Mouse (Mus musculus) CH12.LX (cell line): ENCODE data around the gene Gpr55. TPM values are rescaled to one million over a fixed set of nuclear protein-coding genes. Genes with fewer than 3 reads are reported as not detected.

Experiments used
- DNase-seq: peaks from one replicate; pipeline ENCODE4 v3.0.0-alpha.2; 2013; ENCODE audit errors: extremely low read depth
- H3K27ac ChIP-seq: 2 replicates; pipeline ENCODE4 v1.5.1; 2012; ENCODE audit warnings: low read depth, mild to moderate bottlenecking, control low read depth, moderate library complexity; ENCODE audit not compliant: insufficient read depth
- H3K27me3 ChIP-seq: replicated peaks from 2 replicates; pipeline ENCODE3; 2012; ENCODE audit warnings: inconsistent platforms
- H3K36me3 ChIP-seq, 2 experiments: replicated peaks in 1 of 2; 2 replicates each; pipeline versions ENCODE3 to v1.6.1; 2012; ENCODE audit warnings: inconsistent platforms in 1 of 2, low read length in 1 of 2, mild to moderate bottlenecking in 1 of 2, mixed read lengths in 1 of 2, moderate library complexity in 1 of 2; ENCODE audit not compliant: control insufficient read depth in 1 of 2, insufficient read depth in 1 of 2
- H3K4me1 ChIP-seq, 2 experiments: 2 replicates each; pipeline ENCODE4 v1.6.1; 2012; ENCODE audit warnings: inconsistent platforms in 1 of 2, moderate library complexity in 1 of 2; ENCODE audit not compliant: insufficient read depth in 2 of 2, control insufficient read depth in 1 of 2
- H3K4me2 ChIP-seq: 2 replicates; pipeline ENCODE4 v1.6.1; 2012; ENCODE audit warnings: low read depth, mild to moderate bottlenecking, control low read depth; ENCODE audit not compliant: poor library complexity, insufficient read depth, severe bottlenecking
- H3K4me3 ChIP-seq, 3 experiments: fragments of 150-350 bp in 1 of 3; sonication (generic) in 1 of 3; replicated peaks in 1 of 3; 2 replicates each; pipeline versions ENCODE3 to v1.5.1; 2011 to 2012; ENCODE audit warnings: low read depth in 2 of 3, low read length in 2 of 3, mild to moderate bottlenecking in 2 of 3, moderate library complexity in 2 of 3, control low read depth in 1 of 3, improper control_type of control experiment in 1 of 3, inconsistent platforms in 1 of 3, mixed read lengths in 1 of 3; ENCODE audit not compliant: poor library complexity in 1 of 3
- H3K79me2 ChIP-seq: replicated peaks from 2 replicates; pipeline ENCODE4 v1.6.1; 2012; ENCODE audit warnings: mild to moderate bottlenecking, moderate library complexity; ENCODE audit not compliant: control insufficient read depth, poor library complexity, insufficient read depth, severe bottlenecking; ENCODE audit errors: extremely low read depth
- H3K9ac ChIP-seq: 2 replicates; pipeline ENCODE4 v1.6.1; 2012; ENCODE audit warnings: low read depth, mild to moderate bottlenecking, control low read depth, moderate library complexity; ENCODE audit not compliant: insufficient read depth
- H3K9me3 ChIP-seq: replicated peaks from 2 replicates; pipeline ENCODE3; 2012; ENCODE audit warnings: low read length, inconsistent platforms, mixed read lengths
- BHLHE40 ChIP-seq: IDR thresholded peaks from 2 replicates; pipeline ENCODE4 v1.6.1; 2011; ENCODE audit warnings: mild to moderate bottlenecking, low read depth, low read length, improper control_type of control experiment
- CTCF ChIP-seq, 2 experiments: IDR thresholded peaks in 1 of 2; conservative IDR thresholded peaks in 1 of 2; 2 replicates each; pipeline ENCODE4 v1.5.1; 2011 to 2012; ENCODE audit warnings: low read depth in 2 of 2, low read length in 2 of 2, improper control_type of control experiment in 1 of 2, inconsistent platforms in 1 of 2, mild to moderate bottlenecking in 1 of 2, moderate library complexity in 1 of 2
- E2F4 ChIP-seq: IDR thresholded peaks from 2 replicates; pipeline ENCODE4 v1.6.1; 2011; ENCODE audit warnings: low read depth, low read length, improper control_type of control experiment; ENCODE audit not compliant: insufficient replicate concordance
- ELF1 ChIP-seq: IDR thresholded peaks from 2 replicates; pipeline ENCODE4 v1.6.1; 2014; ENCODE audit warnings: low read depth, mild to moderate bottlenecking, inconsistent platforms, low read length, improper control_type of control experiment
- EP300 ChIP-seq: IDR thresholded peaks from 2 replicates; pipeline ENCODE4 v1.6.1; 2011; ENCODE audit warnings: low read length, improper control_type of control experiment
- ETS1 ChIP-seq: conservative IDR thresholded peaks from 2 replicates; pipeline ENCODE4 v1.6.1; 2012; ENCODE audit warnings: low read depth, mild to moderate bottlenecking, inconsistent platforms, low read length, improper control_type of control experiment, moderate library complexity
- MAFK ChIP-seq: IDR thresholded peaks from 2 replicates; pipeline ENCODE4 v1.6.1; 2011; ENCODE audit warnings: low read length, improper control_type of control experiment; ENCODE audit not compliant: insufficient replicate concordance
- MAZ ChIP-seq: IDR thresholded peaks from 2 replicates; pipeline ENCODE4 v1.6.1; 2012; ENCODE audit warnings: low read depth, mild to moderate bottlenecking, inconsistent platforms, low read length, improper control_type of control experiment, moderate library complexity
- MEF2A ChIP-seq: IDR thresholded peaks from 2 replicates; pipeline ENCODE4 v1.6.1; 2014; ENCODE audit warnings: low read depth, mild to moderate bottlenecking, inconsistent platforms, low read length, improper control_type of control experiment, borderline replicate concordance
- MXI1 ChIP-seq: IDR thresholded peaks from 2 replicates; pipeline ENCODE4 v1.6.1; 2011; ENCODE audit warnings: mild to moderate bottlenecking, low read depth, low read length, improper control_type of control experiment
- RCOR1 ChIP-seq: conservative IDR thresholded peaks from 2 replicates; pipeline ENCODE4 v1.6.1; 2012; ENCODE audit warnings: low read depth, mild to moderate bottlenecking, inconsistent platforms, low read length, improper control_type of control experiment
- TBP ChIP-seq: conservative IDR thresholded peaks from 2 replicates; pipeline ENCODE4 v1.6.1; 2011; ENCODE audit warnings: low read depth, low read length, improper control_type of control experiment
- TCF12 ChIP-seq: IDR thresholded peaks from 2 replicates; pipeline ENCODE4 v1.6.1; 2014; ENCODE audit warnings: low read depth, mild to moderate bottlenecking, inconsistent platforms, low read length, improper control_type of control experiment
- ZKSCAN1 ChIP-seq: IDR thresholded peaks from 2 replicates; pipeline ENCODE4 v1.6.1; 2012; ENCODE audit warnings: low read depth, inconsistent platforms, low read length, improper control_type of control experiment, borderline replicate concordance
- ZNF384 ChIP-seq: IDR thresholded peaks from 2 replicates; pipeline ENCODE4 v1.6.1; 2012; ENCODE audit warnings: low read depth, low read length, improper control_type of control experiment, inconsistent platforms
- dilution Hi-C: fragments of 300-500 bp; cut with MboI; formaldehyde crosslinking; loops from 2 replicates; pipeline ENCODE4 v1.14.3; 2020; ENCODE audit warnings: low sequenced_read_pairs; ENCODE audit not compliant: extremely low pct_unique_long_range_greater_than_20kb, extremely low pct_ligation_motif_present
- in situ Hi-C: fragments of 300-500 bp; cut with MboI; formaldehyde crosslinking; loops from 3 replicates; pipeline ENCODE4 v1.14.3; 2019; ENCODE audit warnings: low sequenced_read_pairs, low pct_ligation_motif_present, low pct_unique_long_range_greater_than_20kb, mixed read lengths
- polyA plus RNA-seq: library from polyadenylated mRNA; unstranded; fragments of >175 nt; gene quantifications from 2 replicates; pipeline ENCODE4 v1.2.1, GENCODE M21; 2012; ENCODE audit warnings: low read depth; ENCODE audit not compliant: insufficient read length
- total RNA-seq, 2 experiments: library from RNA; depleted of rRNA; stranded (reverse); fragments of 300-350 nt in 1 of 2; fragments of >200 nt in 1 of 2; gene quantifications; 2 replicates each; pipeline ENCODE4 v1.2.3; 2012 to 2014

Gene Gpr55
- total and polyA plus RNA-seq, 3 experiments, result 16.4 to 24.3 (median 17.3) TPM

- Histone ChIP-seq H3K9ac (no peak overlapping the region), H3K36me3 (no peaks in the 10 kb centered on the region), H3K27ac (no peak overlapping the region), H3K4me1 (peaks cover 22 to 65% of the 10 kb centered on the region in 2 experiments), H3K27me3 (no peaks in the 10 kb centered on the region), H3K4me2 (no peak overlapping the region), H3K9me3 (no peaks in the 10 kb centered on the region), H3K4me3 (no peak overlapping the region), H3K79me2 (no peaks in the 10 kb centered on the region; the same call in 1 of the 2 replicates)
- DNase-seq, result no peak
- TF ChIP-seq CTCF (conservative IDR thresholded peaks at IDR 0.05 in 1 of 2, IDR thresholded peaks at IDR 0.05 in 1 of 2; ENCODE audit: low read depth in 2 of 2, low read length in 2 of 2) (no peak), RCOR1 (no peak), BHLHE40 (no peak), E2F4 (no peak), TCF12 (no peak), TBP (no peak), MAFK (no peak), ZNF384 (no peak), ZKSCAN1 (no peak), ELF1 (no peak), ETS1 (no peak), MXI1 (no peak), MEF2A (no peak)
- in situ Hi-C loops, result no loop called here
- dilution Hi-C loops, result no loop called here
Measured at GRCm38 (mm10) chr1:85969519-85969918, 8.7 kb upstream of the Gpr55 start.

- dilution Hi-C loops, result no loop called here
Measured at GRCm38 (mm10) chr1:85969081-85969480, 8.3 kb upstream of the Gpr55 start.

DNA sequence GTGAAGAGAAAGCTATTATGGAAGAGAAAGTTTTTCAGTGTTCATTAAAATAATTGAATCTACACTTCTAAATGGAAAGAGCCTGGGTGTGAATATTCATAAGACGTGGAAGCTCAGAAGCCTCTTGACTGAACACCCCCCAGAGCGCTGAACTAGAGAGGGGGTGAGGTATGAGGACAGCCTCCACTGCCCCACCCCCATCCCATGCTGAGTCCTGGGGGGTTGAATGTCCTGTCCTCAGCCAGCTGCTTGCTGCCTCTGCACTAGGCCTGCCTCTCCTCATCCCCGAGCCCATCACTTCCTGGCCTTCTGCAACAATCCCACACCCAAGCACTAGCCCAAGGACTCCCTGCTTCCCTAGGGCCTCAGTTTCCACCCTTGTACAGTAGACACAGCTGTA lies 5.0 kb upstream of the Gpr55 start:
- peaks cover 2% of the 10 kb centered on the region for H3K9me3 ChIP-seq
- in situ Hi-C loops, result no loop called here
- TF ChIP-seq MAZ (no peak), E2F4 (no peak)
- TF ChIP-seq, all 38 proteins: peak for 0
- H3K9ac ChIP-seq, result no peak overlapping the region
- H3K27me3 ChIP-seq, result no peaks in the 10 kb centered on the region
- H3K4me3 ChIP-seq, result no peak overlapping the region
- dilution Hi-C loops, result no loop called here
- H3K79me2 ChIP-seq, result no peaks in the 10 kb centered on the region; the same call in 1 of the 2 replicates
- peaks cover 18 to 52% of the 10 kb centered on the region in 2 experiments for H3K4me1 ChIP-seq
- H3K36me3 ChIP-seq, result no peaks in the 10 kb centered on the region
- H3K27ac ChIP-seq, result no peak overlapping the region
- no peak for DNase-seq
- H3K4me2 ChIP-seq, result no peak overlapping the region

More at GRCm38 (mm10) chr1:85969081-85969480, 8.3 kb upstream of the Gpr55 start:
- Histone ChIP-seq H3K27ac (no peak overlapping the region), H3K9me3 (peaks cover under 1% of the 10 kb centered on the region), H3K27me3 (no peaks in the 10 kb centered on the region), H3K79me2 (no peaks in the 10 kb centered on the region; the same call in 1 of the 2 replicates)
- TF ChIP-seq EP300 (no peak), RCOR1 (no peak)
- TF ChIP-seq, all 38 proteins: peak for 0
- Histone ChIP-seq H3K4me3 (no peak overlapping the region), H3K36me3 (no peaks in the 10 kb centered on the region), H3K9ac (no peak overlapping the region), H3K4me1 (peaks cover 22 to 61% of the 10 kb centered on the region in 2 experiments), H3K4me2 (no peak overlapping the region)
- in situ Hi-C loops, result no loop called here
- no peak for DNase-seq
